Mouse (Mus musculus) lung, postnatal 0 days (tissue): ENCODE results near the gene Xylt1.

Source experiments
- CTCF ChIP-seq: IDR thresholded peaks from 2 replicates; pipeline ENCODE4 v1.5.1; 2016; ENCODE audit warnings: antibody characterized with exemption, mild to moderate bottlenecking
- EP300 ChIP-seq: IDR thresholded peaks from 2 replicates; pipeline ENCODE4 v1.6.1; 2016; ENCODE audit warnings: antibody characterized with exemption, mild to moderate bottlenecking, control low read depth

DNA sequence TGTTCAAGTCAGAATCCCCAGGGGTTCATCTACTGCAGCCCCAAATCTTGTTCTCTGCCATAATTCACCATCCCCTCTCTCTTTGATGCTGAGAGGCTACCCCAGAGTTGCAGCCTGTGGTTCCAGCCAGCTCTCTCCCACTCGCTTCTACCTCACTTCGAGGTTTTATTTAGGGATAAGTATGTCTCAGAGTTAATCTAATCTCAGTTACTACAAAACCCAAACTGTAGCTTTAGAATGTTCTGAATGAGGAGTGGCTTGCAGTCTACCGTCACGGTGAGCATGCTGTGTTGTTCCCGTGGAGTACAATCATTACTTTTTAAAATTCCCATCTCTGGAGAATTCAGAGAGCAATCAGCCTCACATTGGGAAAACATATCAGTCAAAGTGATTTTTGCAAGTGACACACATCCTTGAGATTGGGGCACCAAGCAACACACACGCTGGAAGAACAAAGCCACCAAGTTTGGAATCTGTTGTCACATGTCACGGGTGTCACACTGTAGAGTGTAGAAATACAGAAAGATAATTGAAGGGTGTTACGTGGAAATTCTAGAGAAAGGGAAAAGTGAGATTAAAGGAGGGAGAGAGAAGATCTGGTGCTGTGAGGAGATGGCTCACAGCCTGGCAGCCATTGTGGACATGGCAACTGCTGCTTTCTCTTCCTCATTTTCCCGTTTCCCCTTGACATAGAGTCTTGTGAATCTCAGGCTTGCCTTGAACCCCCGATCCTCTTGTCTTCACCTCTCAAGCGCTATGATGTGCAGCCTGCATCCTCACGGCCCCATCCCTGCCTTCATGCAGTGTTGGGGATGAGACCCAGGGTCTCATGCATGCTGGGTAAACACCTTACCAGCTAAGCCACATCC, 149.2 kb downstream of the Xylt1 start:
- TF ChIP-seq EP300 (no peak), CTCF (no peak)
